ENCODE assay signal across 23 mouse cellular contexts in the genomic region with DNA sequence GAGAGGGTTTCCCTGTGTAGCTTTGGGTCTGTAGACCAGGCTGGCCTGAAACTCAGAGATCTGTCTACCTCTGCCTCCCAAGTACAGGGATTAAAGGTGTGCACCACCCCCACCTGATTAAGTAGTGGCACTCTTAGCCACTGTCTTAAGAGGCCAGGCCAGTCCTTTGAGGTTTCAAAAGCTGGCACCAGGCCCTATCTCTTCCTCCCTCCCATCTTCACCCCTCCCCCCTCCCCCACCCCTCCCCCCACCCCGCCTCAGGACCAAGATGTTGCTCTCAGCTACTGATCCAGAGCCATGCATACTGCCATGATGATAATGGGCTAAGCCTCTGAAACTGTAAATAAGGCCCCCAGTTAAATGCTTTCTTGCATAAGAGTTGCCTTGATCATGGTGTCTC. TPM values are rescaled to one million over a fixed set of nuclear protein-coding genes. Genes with fewer than 3 reads are reported as not detected.
DNase-seq lines count a peak whose midpoint lies in the region; ATAC-seq and TF ChIP-seq lines count a peak whose summit lies in the region.
"Had no signal": no experiment of that assay in that cellular context is flagged by ENCODE, and none has a peak within 500 bp of the region (broad histone marks: within the 10 kb centered on the region; RNA-seq: fewer than 3 reads in every experiment).

No protein-coding gene starts in this region.

- no peak overlapping the region for H3K9ac ChIP-seq in liver, embryonic 14.5 days (replicated peaks)
- no peak overlapping the region for H3K9ac ChIP-seq in liver, postnatal 0 days (replicated peaks)
- H3K9ac ChIP-seq: forebrain, embryonic 13.5 days; heart, embryonic 12.5 days; heart, embryonic 15.5 days; hindbrain, embryonic 14.5 days had no signal

- no peaks in the 10 kb centered on the region for H3K9me3 ChIP-seq in liver, embryonic 14.5 days (ENCODE audit: control insufficient read depth, low read length)
- H3K9me3 ChIP-seq in liver, postnatal 0 days (ENCODE audit: low read length), result no peaks in the 10 kb centered on the region
- H3K9me3 ChIP-seq: forebrain, embryonic 10.5 days; forebrain, embryonic 13.5 days; heart, embryonic 12.5 days; heart, embryonic 15.5 days; hindbrain, embryonic 10.5 days had no signal

- no peak for TF ChIP-seq EP300 in liver, embryonic 14.5 days (IDR thresholded peaks at IDR 0.05; ENCODE audit: low read depth)
- no peak for TF ChIP-seq EP300 in liver, postnatal 0 days (IDR thresholded peaks at IDR 0.05; ENCODE audit: low read depth)

- no peak for DNase-seq in gastrocnemius, adult 2 months
- DNase-seq in gastrocnemius, postnatal 36 days, result no peak
- DNase-seq in liver, embryonic 14.5 days (ENCODE audit: low read depth in 3 of 3, low spot score in 3 of 3), result no peak
- no peak for DNase-seq in liver, postnatal 0 days
- DNase-seq in layer of hippocampus, adult 18-20 months (ENCODE audit: low spot score in 2 of 2), result no peak
- no peak for DNase-seq in cerebellum, adult 9-11 months
- DNase-seq: adrenal gland, adult 8-10 months; adrenal gland, postnatal 25 days; cerebellum, adult 11-12 months; cerebellum, adult 8-10 months; cerebellum, postnatal 14 days; gastrocnemius, postnatal 14 days; heart, adult 18-20 months; heart, postnatal 10 days; heart, postnatal 36 days had no signal

- H3K27me3 ChIP-seq in liver, embryonic 14.5 days (ENCODE audit: control insufficient read depth, insufficient read depth, low read length), result no peaks in the 10 kb centered on the region
- no peaks in the 10 kb centered on the region for H3K27me3 ChIP-seq in liver, postnatal 0 days (ENCODE audit: insufficient read depth, low read length)
- H3K27me3 ChIP-seq: forebrain, embryonic 13.5 days; heart, embryonic 12.5 days; heart, embryonic 15.5 days had no signal

- no peak overlapping the region for H3K4me2 ChIP-seq in liver, embryonic 14.5 days (ENCODE audit: low read depth)
- no peak overlapping the region for H3K4me2 ChIP-seq in liver, postnatal 0 days (ENCODE audit: low read depth, low read length)
- H3K4me2 ChIP-seq: forebrain, embryonic 13.5 days; heart, embryonic 12.5 days; heart, embryonic 15.5 days; hindbrain, embryonic 14.5 days had no signal

- H3K36me3 ChIP-seq in liver, embryonic 14.5 days (replicated peaks; ENCODE audit: control insufficient read depth, insufficient read depth, low read depth), result no peaks in the 10 kb centered on the region
- no peaks in the 10 kb centered on the region for H3K36me3 ChIP-seq in liver, postnatal 0 days (replicated peaks; ENCODE audit: insufficient read depth, low read length)
- H3K36me3 ChIP-seq: forebrain, embryonic 10.5 days; heart, embryonic 12.5 days; heart, embryonic 15.5 days; hindbrain, embryonic 10.5 days had no signal

- H3K4me3 ChIP-seq in gastrocnemius, adult 2 months, result no peak overlapping the region
- no peak overlapping the region for H3K4me3 ChIP-seq in liver, embryonic 14.5 days (ENCODE audit: insufficient read depth in 1 of 2, low read depth in 2 of 2, low read length in 2 of 2)
- H3K4me3 ChIP-seq in liver, postnatal 0 days (ENCODE audit: low read depth, low read length), result no peak overlapping the region
- H3K4me3 ChIP-seq: forebrain, embryonic 10.5 days; forebrain, embryonic 13.5 days; heart, embryonic 12.5 days; heart, embryonic 15.5 days; hindbrain, embryonic 10.5 days had no signal

- no peak for TF ChIP-seq CTCF in gastrocnemius, adult 2 months (IDR thresholded peaks at IDR 0.05)
- no peak for TF ChIP-seq CTCF in liver, embryonic 14.5 days (IDR thresholded peaks at IDR 0.05; ENCODE audit: low read depth)
- no peak for TF ChIP-seq CTCF in liver, postnatal 0 days (IDR thresholded peaks at IDR 0.05; ENCODE audit: low read depth)

- intact Hi-C loops in gastrocnemius, adult 2 months (cut with DNase I), result no loop called here
- intact Hi-C loops in gastrocnemius, postnatal 36 days (cut with DNase I), result no loop called here

- ATAC-seq in liver, embryonic 14.5 days (ENCODE audit: insufficient read depth), result peak; percentile 57; the same call in 1 of the 2 replicates
- peak; percentile 57 for ATAC-seq in liver, postnatal 0 days
- ATAC-seq: activated CD4-positive, CD25-positive, alpha-beta regulatory T cell, adult 4 months; forebrain, embryonic 13.5 days; forebrain, embryonic 16.5 days had no signal

- peak overlapping the region; percentile 87; the same call in 1 of the 2 replicates for H3K27ac ChIP-seq in gastrocnemius, adult 2 months
- no peak overlapping the region for H3K27ac ChIP-seq in liver, embryonic 14.5 days
- H3K27ac ChIP-seq in liver, postnatal 0 days (ENCODE audit: low read depth), result no peak overlapping the region
- H3K27ac ChIP-seq: forebrain, embryonic 10.5 days; forebrain, embryonic 13.5 days; heart, embryonic 15.5 days; hindbrain, embryonic 10.5 days; hindbrain, embryonic 14.5 days had no signal

- no CpG with 5 or more reads among the region's 1 CpGs for WGBS in liver, embryonic 14.5 days (ENCODE audit: insufficient replicate concordance)
- WGBS in liver, postnatal 0 days (ENCODE audit: insufficient replicate concordance), result 67% methylated on average over 1 of the region's 1 CpGs

- peaks cover 6 to 7% of the 10 kb centered on the region in 2 experiments for H3K4me1 ChIP-seq in liver, embryonic 14.5 days (replicated peaks; ENCODE audit: control insufficient read depth in 2 of 2, insufficient read depth in 2 of 2, low read length in 1 of 2)
- H3K4me1 ChIP-seq in liver, postnatal 0 days (ENCODE audit: insufficient read depth), result peaks cover under 1% of the 10 kb centered on the region; the same call in 1 of the 2 replicates
- H3K4me1 ChIP-seq: forebrain, embryonic 10.5 days; forebrain, embryonic 13.5 days; hindbrain, embryonic 10.5 days had no signal

RNA-seq across cellular contexts. Expression of a gene that starts 11.2 kb away (rescaled TPM):
- 100 to 1,000 TPM; 130 to 135 TPM for total RNA-seq in gastrocnemius, adult 2 months (2021)
- total RNA-seq in gastrocnemius, postnatal 36 days (2021), result 100 to 1,000 TPM; 125 to 136 TPM
- polyA plus RNA-seq in liver, embryonic 14.5 days (2012; rRNA removed), result 5.2 and 7.7 TPM in 2 replicates
- polyA plus RNA-seq in liver, embryonic 14.5 days (2014; fragmentation: Nextera tagmentation; extraction: Ambion mirVana), result 23.0 and 27.9 TPM in 2 replicates
- polyA plus RNA-seq in liver, postnatal 0 days (2015; fragmentation: Nextera tagmentation; extraction: Ambion mirVana), result 13.2 and 15.5 TPM in 2 replicates
- total RNA-seq in layer of hippocampus, adult 18-20 months (2021), result 10 to 100 TPM; 11.0 to 11.6 TPM

RNA-seq across cellular contexts. Expression of a gene that starts 27.6 kb away (rescaled TPM):
- total RNA-seq in gastrocnemius, adult 2 months (2021), result 1 to 10 TPM; 2.8 to 3.3 TPM
- total RNA-seq in gastrocnemius, postnatal 36 days (2021), result 1 to 10 TPM; 2.2 to 3.0 TPM
- polyA plus RNA-seq in liver, embryonic 14.5 days (2012; rRNA removed), result 3.3 and 3.5 TPM in 2 replicates
- polyA plus RNA-seq in liver, embryonic 14.5 days (2014; fragmentation: Nextera tagmentation; extraction: Ambion mirVana), result 2.6 and 3.5 TPM in 2 replicates
- polyA plus RNA-seq in liver, postnatal 0 days (2015; fragmentation: Nextera tagmentation; extraction: Ambion mirVana), result 10.9 and 12.6 TPM in 2 replicates
- total RNA-seq in layer of hippocampus, adult 18-20 months (2021), result 1 to 10 TPM; 8.7 to 9.3 TPM

RNA-seq across cellular contexts. Expression of a gene that starts 27.7 kb away (rescaled TPM):
- total RNA-seq in gastrocnemius, adult 2 months (2021), result 10 to 100 TPM; 20.6 to 21.6 TPM
- 10 to 100 TPM; 22.0 to 25.0 TPM for total RNA-seq in gastrocnemius, postnatal 36 days (2021)
- 18.5 and 29.8 TPM in 2 replicates for polyA plus RNA-seq in liver, embryonic 14.5 days (2012; rRNA removed)
- polyA plus RNA-seq in liver, embryonic 14.5 days (2014; fragmentation: Nextera tagmentation; extraction: Ambion mirVana), result 56.9 and 58.6 TPM in 2 replicates
- polyA plus RNA-seq in liver, postnatal 0 days (2015; fragmentation: Nextera tagmentation; extraction: Ambion mirVana), result 87.5 and 93.7 TPM in 2 replicates
- total RNA-seq in layer of hippocampus, adult 18-20 months (2021), result 10 to 100 TPM; 25.0 to 27.0 TPM

RNA-seq across cellular contexts. Expression of a gene that starts 53.6 kb away (rescaled TPM):
- total RNA-seq in gastrocnemius, adult 2 months (2021), result 1 to 10 TPM; 3.4 to 3.7 TPM
- total RNA-seq in gastrocnemius, postnatal 36 days (2021), result 1 to 10 TPM; 2.7 to 4.1 TPM
- polyA plus RNA-seq in liver, embryonic 14.5 days (2012; rRNA removed), result 25.1 and 28.3 TPM in 2 replicates
- 36.6 and 41.8 TPM in 2 replicates for polyA plus RNA-seq in liver, embryonic 14.5 days (2014; fragmentation: Nextera tagmentation; extraction: Ambion mirVana)
- 18.2 and 19.5 TPM in 2 replicates for polyA plus RNA-seq in liver, postnatal 0 days (2015; fragmentation: Nextera tagmentation; extraction: Ambion mirVana)
- 10 to 100 TPM; 23.6 to 24.1 TPM for total RNA-seq in layer of hippocampus, adult 18-20 months (2021)

Comparison
In these comparisons a context has a peak if more than half of its experiments do, and no peak if none do; other contexts are left out.
1. RNA of a gene that starts 11.2 kb away (total RNA-seq): 125 to 136 TPM in gastrocnemius, postnatal 36 days and 130 to 135 TPM in gastrocnemius, adult 2 months; 11.0 to 11.6 TPM in layer of hippocampus, adult 18-20 months; every median in the first group is over 4 times any median in the second.